Mouse (Mus musculus) adrenal gland, postnatal 14 days (tissue): ENCODE measurements around the gene Vmn1r103. TPM values are rescaled to one million over a fixed set of nuclear protein-coding genes. Genes with fewer than 3 reads are reported as not detected.
"Not testable (repeated sequence)": the region's sequence is repeated elsewhere in the genome, so short reads cannot be mapped to it uniquely, and the experiment has no call there.

Experiments
- DNase-seq: peaks from one replicate; pipeline ENCODE4 v3.0.0; 2021; ENCODE audit warnings: mixed read lengths
- long read RNA-seq, 2 experiments: library from polyadenylated mRNA; stranded (forward); transcript quantifications; one replicate each; pipeline ENCODE4 v2.0.0; 2021
- total RNA-seq: library from RNA; stranded (reverse); gene quantifications from 2 replicates; pipeline ENCODE4 v1.2.3, GENCODE M21; 2021

Gene Vmn1r103
- not detected in 2 replicates for total RNA-seq
- long read RNA-seq, experiment 1 = 0 reads
- long read RNA-seq, experiment 2 = 0 reads

DNA sequence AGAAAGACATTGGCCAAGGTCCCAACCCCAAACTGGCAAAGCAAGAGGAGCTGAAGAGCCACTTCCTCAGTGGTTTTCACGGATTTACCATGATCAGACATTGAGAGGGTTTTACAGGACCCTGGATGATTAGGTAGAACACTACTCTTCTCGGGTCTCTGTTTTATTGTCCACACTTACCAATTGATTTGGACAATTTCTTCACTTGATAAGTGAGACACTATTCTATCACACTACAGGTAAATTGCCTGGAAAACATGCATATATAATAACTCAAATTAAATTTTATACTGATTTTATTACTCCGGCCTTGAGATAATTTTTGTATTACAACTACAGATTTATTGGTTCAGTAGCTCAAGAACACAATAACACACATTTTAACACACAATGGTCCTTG is at the start of gene Vmn1r103:
Gene Vmn1r103 (minus strand): TSS at position 101 of the 400 bp plus-strand sequence.
- not testable (repeated sequence) for DNase-seq

DNA sequence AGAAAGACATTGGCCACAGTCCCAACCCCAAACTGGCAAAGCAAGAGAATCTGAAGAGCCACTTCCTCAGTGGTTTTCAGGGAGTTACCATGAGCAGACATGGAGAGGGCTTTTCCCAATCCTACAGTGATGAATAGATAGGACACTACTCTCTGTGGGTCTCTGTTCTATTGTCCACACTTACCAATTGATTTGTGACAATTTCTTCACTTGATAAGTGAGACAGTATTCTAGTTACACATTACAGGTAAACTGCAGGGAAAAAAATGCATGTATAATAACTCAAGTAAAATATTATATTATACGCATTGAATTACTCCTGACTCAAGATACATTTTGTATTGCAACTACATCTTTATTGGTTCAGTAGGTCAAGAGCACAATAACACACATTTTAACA is 35.3 kb upstream of the Vmn1r103 start, which contains the start of gene Gm5726:
Gene Gm5726 (minus strand): TSS at position 101 of the 400 bp plus-strand sequence.
- DNase-seq = not testable (repeated sequence)

DNA sequence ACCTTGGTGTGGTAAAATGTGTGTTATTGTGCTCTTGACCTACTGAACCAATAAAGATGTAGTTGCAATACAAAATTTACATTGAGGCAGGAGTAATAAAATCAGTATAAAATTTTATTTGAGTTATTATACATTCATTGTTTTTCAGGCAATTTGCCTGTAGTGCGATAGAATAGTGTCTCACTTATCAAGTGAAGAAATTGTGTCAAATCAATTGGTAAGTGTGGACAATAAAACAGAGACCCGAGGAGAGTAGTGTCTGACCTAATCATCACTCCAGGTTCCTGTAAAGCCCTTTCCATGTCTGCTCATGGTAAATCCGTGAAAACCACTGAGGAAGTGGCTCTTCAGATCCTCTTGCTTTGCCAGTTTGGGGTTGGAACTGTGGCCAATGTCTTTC is 23.2 kb upstream of the Vmn1r103 start, which contains the start of gene Vmn1r104:
Gene Vmn1r104 (plus strand): TSS at position 301 of the 400 bp plus-strand sequence.
- not testable (repeated sequence) for DNase-seq

DNA sequence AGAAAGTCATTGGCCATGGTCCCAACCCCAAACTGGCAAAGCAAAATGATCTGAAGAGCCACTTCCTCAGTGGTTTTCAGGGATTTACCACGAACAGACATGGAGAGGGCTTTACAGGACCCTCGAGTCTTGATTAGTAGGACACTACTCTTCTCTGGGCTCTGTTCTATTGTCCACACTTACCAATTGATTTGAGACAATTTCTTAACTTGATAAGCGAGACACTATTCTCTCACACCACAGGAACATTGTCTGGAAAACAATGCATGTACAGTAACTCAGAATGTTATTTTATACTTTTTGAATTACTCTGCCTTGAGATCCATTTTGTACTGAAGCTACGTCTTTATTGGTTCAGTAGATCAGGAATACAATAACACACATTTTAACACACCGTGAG is 35.5 kb downstream of the Vmn1r103 start, which contains the start of gene Gm10670:
Gene Gm10670 (minus strand): TSS at position 101 of the 400 bp plus-strand sequence.
- not testable (repeated sequence) for DNase-seq

Other genes with a start within 250 kb of the Vmn1r103 start
- not detected in 2 replicates for gene Gm5890, start 247.7 kb downstream of the Vmn1r103 start, total RNA-seq
- gene Gm4133, start 176.5 kb downstream of the Vmn1r103 start, total RNA-seq = not detected in 2 replicates
- gene Gm5728, start 135.1 kb downstream of the Vmn1r103 start, total RNA-seq = not detected in 2 replicates
- gene Vmn1r100, start 92.6 kb downstream of the Vmn1r103 start, total RNA-seq = not detected in 2 replicates
- not detected in 2 replicates for gene Vmn1r101, start 67.9 kb downstream of the Vmn1r103 start, total RNA-seq
- not detected in 2 replicates for gene Gm10670, start 35.6 kb downstream of the Vmn1r103 start, total RNA-seq
- gene Vmn1r104, start 23.3 kb upstream of the Vmn1r103 start, total RNA-seq = not detected in 2 replicates
- gene Gm5726, start 35.2 kb upstream of the Vmn1r103 start, total RNA-seq = not detected in 2 replicates
- not detected in 2 replicates for gene Gm4141, start 65.7 kb upstream of the Vmn1r103 start, total RNA-seq
- not detected in 2 replicates for gene Gm4513, start 88.5 kb upstream of the Vmn1r103 start, total RNA-seq
- not detected in 2 replicates for gene Vmn1r107, start 158.4 kb upstream of the Vmn1r103 start, total RNA-seq
- gene Vmn1r111, start 192.7 kb upstream of the Vmn1r103 start, total RNA-seq = not detected in 2 replicates
- not detected in 2 replicates for gene Gm10668, start 220.1 kb upstream of the Vmn1r103 start, total RNA-seq